Mouse (Mus musculus): ENCODE results near the gene Vmn2r82.
"Not testable (repeated sequence)": the region's sequence is repeated elsewhere in the genome, so short reads cannot be mapped to it uniquely, and the experiment has no call there.

Vmn2r82 gene

GRCm38 (mm10) chr10:79356220-79356619 lies at the start of gene Vmn2r82:
Gene Vmn2r82, plus strand, starts transcription at chr10:79356520.
- not testable (repeated sequence) for H3K36me3 ChIP-seq (ENCODE audit: insufficient read depth, low read length); H3K27me3 ChIP-seq (ENCODE audit: insufficient read depth, low read length); H3K4me3 ChIP-seq (replicated peaks; ENCODE audit: low read length); H3K4me1 ChIP-seq (replicated peaks; ENCODE audit: low read depth, low read length)
- peaks cover 29% of the 10 kb centered on the region for H3K9me3 ChIP-seq (ENCODE audit: low read length)

DNA sequence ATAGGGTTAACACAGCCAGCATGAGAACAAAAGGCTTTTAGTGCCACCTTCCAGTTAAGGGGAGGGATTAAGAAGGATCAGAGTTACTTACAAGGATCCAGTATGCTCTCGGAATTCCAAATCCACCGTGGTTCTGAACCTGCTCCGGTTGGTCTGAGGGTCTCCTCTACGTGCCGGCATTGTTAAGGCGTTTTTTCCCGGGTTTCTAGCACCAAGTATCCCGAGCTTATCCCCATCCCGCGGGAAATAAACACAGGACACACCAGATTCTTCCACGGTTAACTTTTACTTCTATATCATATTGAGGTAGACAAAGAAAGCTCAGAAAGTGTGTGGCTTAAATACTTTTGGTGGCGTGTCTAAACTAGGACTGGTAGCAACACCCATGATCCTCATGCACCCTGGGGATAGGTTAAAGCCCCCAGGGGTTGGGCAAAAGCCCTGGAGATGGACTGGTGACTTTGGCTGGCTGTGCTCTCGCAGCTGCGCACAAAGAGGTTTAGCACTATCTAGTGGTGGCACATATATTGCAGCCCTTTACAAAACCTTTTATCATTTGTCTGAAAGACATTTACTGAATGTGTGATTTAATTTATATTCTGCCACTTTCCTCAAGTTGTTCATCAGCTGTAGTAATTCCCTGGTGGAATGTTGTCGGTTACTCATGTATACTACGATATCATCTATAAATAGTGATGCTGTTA lies 34.1 kb upstream of the Vmn2r82 start:
- not testable (repeated sequence) for H3K27me3 ChIP-seq (ENCODE audit: insufficient read depth, low read length); H3K36me3 ChIP-seq (ENCODE audit: insufficient read depth, low read length); H3K9me3 ChIP-seq (ENCODE audit: low read length); H3K4me3 ChIP-seq (replicated peaks; ENCODE audit: low read length); H3K4me1 ChIP-seq (replicated peaks; ENCODE audit: low read depth, low read length)
- TF ChIP-seq CTCF (conservative IDR thresholded peaks at IDR 0.05; ENCODE audit: low read length): peak; percentile 33; the same call in 1 of the 2 replicates

GRCm38 (mm10) chr10:79322737-79323086 lies 33.6 kb upstream of the Vmn2r82 start:
- no peaks in the 10 kb centered on the region for H3K9me3 ChIP-seq (ENCODE audit: low read length)
- no peak overlapping the region for H3K4me3 ChIP-seq (replicated peaks; ENCODE audit: low read length)
- no peak for TF ChIP-seq NANOG (IDR thresholded peaks at IDR 0.05; ENCODE audit: borderline replicate concordance, low read length)
- no peak for TF ChIP-seq CTCF (conservative IDR thresholded peaks at IDR 0.05; ENCODE audit: low read length)
- TF ChIP-seq POU5F1 (IDR thresholded peaks at IDR 0.05; ENCODE audit: borderline replicate concordance, low read length): no peak
- H3K4me1 ChIP-seq (replicated peaks; ENCODE audit: low read depth, low read length): no peaks in the 10 kb centered on the region
- H3K36me3 ChIP-seq (ENCODE audit: insufficient read depth, low read length): no peaks in the 10 kb centered on the region
- no peaks in the 10 kb centered on the region for H3K27me3 ChIP-seq (ENCODE audit: insufficient read depth, low read length)

DNA sequence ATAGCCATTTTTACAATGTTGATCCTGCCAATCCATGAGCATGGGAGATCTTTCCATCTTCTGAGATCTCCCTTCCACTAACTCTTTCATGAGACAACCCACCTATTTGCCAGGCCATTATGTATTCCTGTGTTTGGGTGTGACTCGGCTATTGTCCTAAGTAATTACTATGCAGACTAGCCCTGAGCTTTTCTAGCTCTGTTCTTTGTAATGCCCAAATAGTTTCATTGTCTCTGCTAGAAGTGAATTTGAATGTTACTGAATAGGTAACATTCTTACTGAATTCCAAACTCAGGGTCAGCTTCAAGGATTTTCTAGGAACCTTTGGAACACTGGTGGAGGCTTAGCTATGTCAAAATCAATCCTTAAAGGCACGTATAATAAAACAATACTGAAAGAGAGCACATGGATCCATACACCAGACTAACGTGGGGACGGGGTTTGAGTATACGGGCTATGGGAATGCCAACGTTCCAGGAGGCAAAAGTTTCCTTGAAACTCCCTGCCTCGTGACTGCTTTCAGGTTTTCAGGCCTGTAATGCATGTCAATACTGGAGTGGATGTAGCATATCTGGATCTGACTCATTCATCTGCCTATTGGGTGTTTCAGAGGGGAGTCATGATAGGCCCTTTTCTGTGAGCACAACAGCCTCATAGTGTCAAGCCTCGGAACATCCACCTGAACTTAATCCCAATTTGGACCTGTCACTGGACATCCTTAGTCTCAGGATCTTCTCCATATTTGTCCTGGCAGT lies 43.8 kb downstream of the Vmn2r82 start:
- H3K9me3 ChIP-seq (ENCODE audit: low read length): peaks cover 32% of the 10 kb centered on the region
- TF ChIP-seq POU5F1 (IDR thresholded peaks at IDR 0.05; ENCODE audit: borderline replicate concordance, low read length) (peak; percentile 59; the same call in 1 of the 2 replicates), NANOG (IDR thresholded peaks at IDR 0.05; ENCODE audit: borderline replicate concordance, low read length) (peak; percentile 93)
- H3K4me3 ChIP-seq (replicated peaks; ENCODE audit: low read length); H3K4me1 ChIP-seq (replicated peaks; ENCODE audit: low read depth, low read length); H3K36me3 ChIP-seq (ENCODE audit: insufficient read depth, low read length); H3K27me3 ChIP-seq (ENCODE audit: insufficient read depth, low read length): not testable (repeated sequence)

GRCm38 (mm10) chr10:79417142-79417771 lies 60.9 kb downstream of the Vmn2r82 start:
- H3K4me3 ChIP-seq (replicated peaks; ENCODE audit: low read length): no peak overlapping the region
- no peaks in the 10 kb centered on the region for H3K27me3 ChIP-seq (ENCODE audit: insufficient read depth, low read length)
- H3K36me3 ChIP-seq (ENCODE audit: insufficient read depth, low read length): no peaks in the 10 kb centered on the region
- TF ChIP-seq NANOG (IDR thresholded peaks at IDR 0.05; ENCODE audit: borderline replicate concordance, low read length) (no peak), POU5F1 (IDR thresholded peaks at IDR 0.05; ENCODE audit: borderline replicate concordance, low read length) (no peak), CTCF (conservative IDR thresholded peaks at IDR 0.05; ENCODE audit: low read length) (no peak)
- peaks cover 95% of the 10 kb centered on the region for H3K9me3 ChIP-seq (ENCODE audit: low read length)
- no peaks in the 10 kb centered on the region for H3K4me1 ChIP-seq (replicated peaks; ENCODE audit: low read depth, low read length)

GRCm38 (mm10) chr10:79417772-79418170 lies 61.5 kb downstream of the Vmn2r82 start:
- not testable (repeated sequence) for H3K27me3 ChIP-seq (ENCODE audit: insufficient read depth, low read length)

DNA sequence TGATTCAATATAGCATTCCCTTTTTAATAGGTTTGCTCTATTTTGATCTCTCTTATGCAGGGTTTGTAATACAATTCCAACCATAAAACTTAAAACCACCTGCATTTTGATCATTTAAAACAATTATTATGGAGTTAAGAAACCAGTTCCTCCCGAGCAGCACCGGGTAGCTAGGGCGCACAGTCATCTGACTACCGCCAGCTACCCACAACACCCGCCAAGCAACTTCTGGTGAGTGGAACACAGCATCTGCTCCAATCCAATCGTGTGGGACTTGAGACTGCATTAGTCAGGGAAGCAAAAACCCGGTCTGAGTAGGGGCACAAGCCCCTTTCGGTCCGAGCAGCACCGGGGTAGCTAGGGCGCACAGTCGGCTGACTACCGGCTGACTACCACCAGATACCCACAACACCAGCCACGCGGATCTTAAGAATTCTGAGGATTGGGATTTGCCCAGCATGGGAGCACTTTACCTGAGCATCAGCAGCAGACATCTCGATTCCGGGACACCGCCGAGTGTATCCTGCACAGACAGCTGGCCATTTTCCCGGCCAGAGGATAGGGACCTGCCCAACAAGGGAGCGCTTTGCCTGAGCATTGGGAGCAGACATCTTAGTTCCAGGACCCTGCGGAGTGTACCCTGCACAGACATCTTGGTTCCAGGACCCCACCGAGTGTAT lies 79.0 kb downstream of the Vmn2r82 start:
- not testable (repeated sequence) for H3K27me3 ChIP-seq (ENCODE audit: insufficient read depth, low read length); H3K4me1 ChIP-seq (replicated peaks; ENCODE audit: low read depth, low read length); H3K36me3 ChIP-seq (ENCODE audit: insufficient read depth, low read length); H3K9me3 ChIP-seq (ENCODE audit: low read length)
- peak overlapping the region; percentile 74 for H3K4me3 ChIP-seq (replicated peaks; ENCODE audit: low read length)

More at GRCm38 (mm10) chr10:79417772-79418170, 61.5 kb downstream of the Vmn2r82 start:
- not testable (repeated sequence) for H3K36me3 ChIP-seq (ENCODE audit: insufficient read depth, low read length); H3K4me1 ChIP-seq (replicated peaks; ENCODE audit: low read depth, low read length); H3K4me3 ChIP-seq (replicated peaks; ENCODE audit: low read length)
- peaks cover 95% of the 10 kb centered on the region for H3K9me3 ChIP-seq (ENCODE audit: low read length)
